Mouse (Mus musculus): ENCODE results near the gene Gm20388.

Gm20388 gene

GRCm38 (mm10) chr8:122644175-122644954 is 2733.7 kb downstream of the Gm20388 start:
- no peak for DNase-seq (ENCODE audit: low spot score in 2 of 2)

- no peak for DNase-seq (ENCODE audit: low spot score in 2 of 2)
Observed at GRCm38 (mm10) chr8:122646337-122646736, 2735.7 kb downstream of the Gm20388 start.

- no peak for DNase-seq (ENCODE audit: low spot score in 2 of 2)
Observed at GRCm38 (mm10) chr8:122648192-122648970, 2737.7 kb downstream of the Gm20388 start.

GRCm38 (mm10) chr8:122651326-122651921 is 2740.8 kb downstream of the Gm20388 start:
- no peak for DNase-seq (ENCODE audit: low spot score in 2 of 2)

- no peak for DNase-seq (ENCODE audit: low spot score in 2 of 2)
Observed at GRCm38 (mm10) chr8:122652643-122653042, 2742.0 kb downstream of the Gm20388 start.

GRCm38 (mm10) chr8:122654768-122655167 is 2744.1 kb downstream of the Gm20388 start:
- DNase-seq (ENCODE audit: low spot score in 2 of 2): no peak

GRCm38 (mm10) chr8:122656056-122656999 is 2745.7 kb downstream of the Gm20388 start:
- no peak for DNase-seq (ENCODE audit: low spot score in 2 of 2)

- DNase-seq (ENCODE audit: low spot score in 2 of 2): no peak
Observed at GRCm38 (mm10) chr8:122658149-122658806, 2747.6 kb downstream of the Gm20388 start.

- no peak for DNase-seq (ENCODE audit: low spot score in 2 of 2)
Observed at GRCm38 (mm10) chr8:122658807-122659160, 2748.1 kb downstream of the Gm20388 start.

- no peak for DNase-seq (ENCODE audit: low spot score in 2 of 2)
Observed at GRCm38 (mm10) chr8:122660022-122660421, 2749.4 kb downstream of the Gm20388 start.

GRCm38 (mm10) chr8:122661138-122661537 is 2750.5 kb downstream of the Gm20388 start:
- DNase-seq (ENCODE audit: low spot score in 2 of 2): peak in 1 of 2 experiments; percentile 79

- no peak for DNase-seq (ENCODE audit: low spot score in 2 of 2)
Observed at GRCm38 (mm10) chr8:122661894-122662293, 2751.3 kb downstream of the Gm20388 start.

- DNase-seq (ENCODE audit: low spot score in 2 of 2): no peak
Observed at GRCm38 (mm10) chr8:122663106-122663505, 2752.5 kb downstream of the Gm20388 start.

GRCm38 (mm10) chr8:122663670-122664069 is 2753.0 kb downstream of the Gm20388 start:
- no peak for DNase-seq (ENCODE audit: low spot score in 2 of 2)

- peak in 1 of 2 experiments; percentile 36 for DNase-seq (ENCODE audit: low spot score in 2 of 2)
Observed at GRCm38 (mm10) chr8:122665221-122665620, 2754.6 kb downstream of the Gm20388 start.

GRCm38 (mm10) chr8:122665667-122666316 is 2755.2 kb downstream of the Gm20388 start:
- no peak for DNase-seq (ENCODE audit: low spot score in 2 of 2)

GRCm38 (mm10) chr8:122666338-122666764 is 2755.7 kb downstream of the Gm20388 start:
- no peak for DNase-seq (ENCODE audit: low spot score in 2 of 2)

- DNase-seq (ENCODE audit: low spot score in 2 of 2): peak in 1 of 2 experiments; percentile 80
Observed at GRCm38 (mm10) chr8:122666827-122667226, 2756.2 kb downstream of the Gm20388 start.

- peak in 1 of 2 experiments; percentile 84 for DNase-seq (ENCODE audit: low spot score in 2 of 2)
Observed at GRCm38 (mm10) chr8:122667854-122668253, 2757.2 kb downstream of the Gm20388 start.

- DNase-seq (ENCODE audit: low spot score in 2 of 2): no peak
Observed at GRCm38 (mm10) chr8:122669370-122669769, 2758.7 kb downstream of the Gm20388 start.

Measured in left cerebral cortex, adult 9 months (tissue).